Mouse (Mus musculus) CH12.LX (cell line): ENCODE data around the gene Prr14l.

Source experiments
- CHD1 ChIP-seq: IDR thresholded peaks from 2 replicates; pipeline ENCODE4 v1.6.1; 2012; ENCODE audit warnings: low read depth, low read length, improper control_type of control experiment, inconsistent platforms
- CTCF ChIP-seq, 2 experiments: IDR thresholded peaks in 1 of 2; conservative IDR thresholded peaks in 1 of 2; 2 replicates each; pipeline ENCODE4 v1.5.1; 2011 to 2012; ENCODE audit warnings: low read depth in 2 of 2, low read length in 2 of 2, improper control_type of control experiment in 1 of 2, inconsistent platforms in 1 of 2, mild to moderate bottlenecking in 1 of 2, moderate library complexity in 1 of 2
- MAX ChIP-seq: IDR thresholded peaks from 2 replicates; pipeline ENCODE4 v1.6.1; 2011; ENCODE audit warnings: low read length, improper control_type of control experiment
- MYC ChIP-seq: IDR thresholded peaks from 2 replicates; pipeline ENCODE4 v1.6.1; 2011; ENCODE audit warnings: low read depth, mild to moderate bottlenecking, improper control_type of control experiment, low read length
- POLR2A ChIP-seq: IDR thresholded peaks from 2 replicates; pipeline ENCODE4 v1.6.1; 2011; ENCODE audit warnings: low read depth, mild to moderate bottlenecking, improper control_type of control experiment, low read length
- POLR2AphosphoS2 ChIP-seq: IDR thresholded peaks from 2 replicates; pipeline ENCODE4 v1.6.1; 2011; ENCODE audit warnings: low read depth, low read length, improper control_type of control experiment
- RAD21 ChIP-seq: IDR thresholded peaks from 2 replicates; pipeline ENCODE4 v1.6.1; 2011; ENCODE audit warnings: low read depth, mild to moderate bottlenecking, low read length, improper control_type of control experiment, moderate library complexity
- RCOR1 ChIP-seq: conservative IDR thresholded peaks from 2 replicates; pipeline ENCODE4 v1.6.1; 2012; ENCODE audit warnings: low read depth, mild to moderate bottlenecking, inconsistent platforms, low read length, improper control_type of control experiment
- TCF12 ChIP-seq: IDR thresholded peaks from 2 replicates; pipeline ENCODE4 v1.6.1; 2014; ENCODE audit warnings: low read depth, mild to moderate bottlenecking, inconsistent platforms, low read length, improper control_type of control experiment

- TF ChIP-seq CHD1: no peak
- no peak for TF ChIP-seq TCF12
- no peak for TF ChIP-seq POLR2AphosphoS2
- no peak for TF ChIP-seq RCOR1
- TF ChIP-seq MYC: no peak
- TF ChIP-seq CTCF (conservative IDR thresholded peaks at IDR 0.05 in 1 of 2, IDR thresholded peaks at IDR 0.05 in 1 of 2; ENCODE audit: low read depth in 2 of 2, low read length in 2 of 2): no peak
- no peak for TF ChIP-seq RAD21
- TF ChIP-seq MAX: no peak
- no peak for TF ChIP-seq POLR2A
These were observed 94.4 kb downstream of the Prr14l start for GRCm38 (mm10) chr5:32759662-32760061.
